Mouse (Mus musculus) hindlimb bud, embryonic 11.5 days (tissue): ENCODE results near the gene Mcee.

Experiments used
- DNase-seq: peaks from one replicate; pipeline ENCODE4 v3.0.0-alpha.2; 2012; ENCODE audit warnings: low read depth, low spot score; ENCODE audit errors: extremely low spot score

The Mcee gene

GRCm38 (mm10) chr7:64392122-64392818, at the start of gene Mcee, which contains the start of gene Mphosph10:
TSS of gene Mcee (plus strand) at chr7:64392607.
TSS of gene Mphosph10 (minus strand) at chr7:64392268.
- peak; percentile 77 for DNase-seq

- no peak for DNase-seq
These were observed 44.6 kb upstream of the Mcee start for GRCm38 (mm10) chr7:64347813-64348212.

DNA sequence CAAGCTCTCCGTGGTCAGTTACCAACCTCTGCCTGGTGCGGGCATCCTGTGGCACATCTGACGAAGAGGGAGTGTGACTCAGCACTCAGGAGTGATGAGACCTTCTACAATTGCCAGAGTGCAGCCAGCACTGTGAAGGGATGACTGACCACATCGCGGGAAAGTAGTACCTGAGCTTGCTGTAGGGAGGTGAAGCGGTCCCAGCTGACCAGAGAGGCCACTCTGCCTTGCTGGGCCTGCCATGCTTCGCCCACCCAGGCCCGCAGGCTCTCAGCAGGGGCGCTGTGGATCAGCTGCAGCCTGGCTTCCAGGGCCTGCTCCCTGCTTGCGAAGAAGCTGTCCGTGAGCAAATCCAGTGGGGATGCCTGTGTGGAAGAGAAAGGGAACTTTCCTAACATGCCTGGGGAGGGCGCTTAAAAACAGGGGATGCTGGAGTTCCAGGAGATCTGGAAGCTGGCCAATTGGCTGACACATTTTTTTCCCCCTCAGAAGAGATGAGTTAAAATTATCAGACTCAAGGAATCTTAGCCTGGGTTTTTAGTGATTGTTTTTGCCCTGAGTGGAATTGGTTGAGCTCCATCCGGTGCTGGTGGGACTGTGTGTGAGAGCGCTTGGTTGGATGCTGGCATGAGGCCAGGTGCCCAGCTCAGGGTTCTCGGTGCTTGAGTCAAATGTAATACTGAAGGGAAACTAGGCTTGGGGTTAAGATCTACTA, 43.1 kb upstream of the Mcee start:
- no peak for DNase-seq

GRCm38 (mm10) chr7:64351087-64351486, 41.3 kb upstream of the Mcee start:
- DNase-seq, result no peak

- no peak for DNase-seq
These were observed 38.2 kb upstream of the Mcee start for GRCm38 (mm10) chr7:64354206-64354605.

GRCm38 (mm10) chr7:64356661-64357060, 35.7 kb upstream of the Mcee start:
- no peak for DNase-seq

DNA sequence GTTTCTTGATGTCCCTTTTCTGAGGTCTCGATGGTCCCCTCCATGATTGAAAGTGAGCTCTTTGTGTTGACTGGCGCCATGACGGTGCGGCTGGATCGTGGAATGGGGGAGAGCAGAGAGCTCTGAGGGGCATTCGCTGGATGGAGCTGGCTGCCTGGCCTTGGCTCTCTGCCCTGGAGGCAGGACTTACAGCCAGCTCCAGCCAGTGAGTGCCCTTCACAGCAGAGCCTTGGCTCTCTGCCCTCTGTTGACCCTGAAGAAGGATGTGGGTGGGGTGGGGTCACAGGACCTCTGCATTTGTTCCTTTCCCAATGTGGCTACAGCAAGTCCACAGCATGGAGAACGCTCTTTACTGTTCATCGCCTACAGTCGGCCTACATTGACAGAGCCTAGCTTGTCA, 35.0 kb upstream of the Mcee start:
- DNase-seq, result no peak

DNA sequence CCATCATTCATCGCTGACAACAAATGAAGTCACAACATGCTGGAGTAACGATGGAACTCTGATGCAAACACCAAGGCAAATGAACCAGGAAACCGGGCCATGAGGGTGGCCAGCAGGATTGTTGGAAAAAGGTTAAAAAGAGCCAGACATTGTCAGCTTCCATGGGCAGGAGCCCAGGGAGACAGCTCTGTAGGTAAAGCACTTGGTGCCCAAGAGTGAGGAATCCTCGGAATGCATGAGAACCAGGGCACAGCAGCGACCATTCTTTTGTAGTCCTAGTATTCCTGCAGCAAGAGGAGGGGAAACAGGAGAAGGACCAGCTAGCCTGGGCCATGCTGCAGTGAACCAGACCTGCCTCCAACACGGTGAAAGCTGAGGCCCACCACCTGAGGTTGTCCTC, 33.7 kb upstream of the Mcee start:
- no peak for DNase-seq

- no peak for DNase-seq
These were observed 32.3 kb upstream of the Mcee start for GRCm38 (mm10) chr7:64359943-64360585.

GRCm38 (mm10) chr7:64360586-64360945, 31.8 kb upstream of the Mcee start:
- no peak for DNase-seq

DNA sequence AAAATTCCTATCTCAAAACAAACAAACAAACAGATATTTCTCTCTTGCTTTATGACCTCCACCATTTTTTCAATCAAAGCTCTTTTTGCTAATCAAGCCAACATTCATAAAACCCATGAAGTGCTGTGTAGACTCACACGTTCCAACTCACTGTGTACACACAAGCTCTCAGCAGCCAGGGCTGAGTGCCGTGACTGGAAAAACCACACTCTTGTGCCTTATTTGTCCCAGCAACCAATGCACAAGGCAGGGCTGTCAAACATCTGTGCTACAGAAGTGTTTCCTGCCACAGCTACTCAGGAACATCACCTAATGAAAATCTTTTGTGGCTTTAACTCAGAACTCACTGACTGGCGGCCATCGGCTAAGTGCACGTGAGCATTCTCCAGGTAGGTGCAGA, 26.5 kb upstream of the Mcee start:
- no peak for DNase-seq

GRCm38 (mm10) chr7:64369841-64370240, 22.6 kb upstream of the Mcee start:
- DNase-seq, result no peak

DNA sequence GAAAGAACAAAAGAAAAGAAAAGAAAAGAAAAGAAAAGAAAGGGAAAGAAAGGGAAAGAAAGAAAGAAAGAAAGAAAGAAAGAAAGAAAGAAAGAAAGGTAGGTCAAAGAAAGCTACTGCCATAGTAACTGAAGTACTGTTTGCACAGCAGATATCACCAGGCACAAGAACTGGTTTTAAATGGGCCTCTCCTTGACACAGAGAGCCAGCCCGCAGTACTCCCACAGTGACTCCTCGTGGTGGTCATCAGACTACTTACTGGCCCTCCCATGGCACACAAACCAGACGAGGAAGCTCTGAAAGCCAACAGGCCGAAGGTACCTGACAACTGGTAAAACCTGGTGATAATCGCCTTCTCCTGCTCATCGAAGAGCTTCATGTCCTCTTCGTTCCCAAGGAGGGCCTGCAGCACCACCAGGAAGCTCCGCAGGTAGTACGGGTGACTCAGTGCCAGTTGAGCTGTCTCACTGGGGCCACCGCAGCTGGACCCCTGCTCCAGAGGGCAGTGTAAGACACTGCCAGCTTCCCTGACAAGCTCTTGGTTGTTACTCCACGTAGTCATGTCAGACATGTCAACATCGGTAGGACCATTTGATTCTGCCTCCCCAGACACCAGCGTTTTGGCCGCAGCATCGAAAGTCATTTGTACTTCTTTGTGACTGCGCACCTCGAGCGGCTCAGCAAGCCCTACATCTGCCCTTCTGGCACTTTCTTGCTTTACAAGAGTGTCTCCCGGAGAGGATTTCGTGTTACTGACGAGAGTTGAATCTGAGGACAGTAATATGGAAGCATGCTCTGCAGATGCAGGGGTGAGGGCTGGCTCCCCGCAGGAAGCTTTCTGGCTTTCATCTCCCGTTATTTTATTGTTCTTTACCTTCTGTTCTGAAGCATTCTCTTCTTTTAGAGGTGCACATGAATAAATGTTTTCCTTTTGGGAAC, 20.2 kb upstream of the Mcee start:
- no peak for DNase-seq

DNA sequence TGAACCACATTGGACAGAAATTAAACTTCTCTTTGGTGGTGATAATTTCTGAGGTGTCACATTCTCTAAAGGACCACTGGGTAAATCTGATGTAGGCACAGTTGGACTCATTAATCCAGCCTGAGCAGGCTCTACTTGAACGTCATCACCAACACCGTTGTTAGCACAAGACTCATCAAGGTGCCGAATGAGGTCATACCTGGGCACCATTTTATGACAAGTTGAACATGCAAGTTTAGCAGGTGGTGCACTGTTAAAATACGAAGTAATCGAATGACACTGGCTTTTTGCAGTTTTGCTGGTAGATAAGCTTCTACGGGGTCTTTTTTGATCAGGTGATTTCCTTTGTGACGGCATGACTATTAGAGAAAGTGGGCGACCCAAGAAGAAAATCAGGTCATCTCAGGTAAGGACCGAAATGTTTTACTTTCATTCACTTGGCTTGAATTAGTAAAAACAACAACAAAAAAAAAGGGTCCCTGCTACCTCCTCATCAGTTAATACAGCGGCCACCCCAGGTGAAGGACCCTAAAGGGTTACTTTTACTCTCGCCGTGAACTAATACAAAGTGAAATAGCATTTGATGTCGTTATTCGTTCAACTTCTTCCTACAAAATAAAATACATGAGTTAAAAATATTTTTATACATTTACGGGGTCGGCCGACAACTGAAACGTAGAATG, 19.1 kb upstream of the Mcee start:
- no peak for DNase-seq

- peak; percentile 74 for DNase-seq
These were observed 18.4 kb upstream of the Mcee start, which contains the start of gene Fan1 for GRCm38 (mm10) chr7:64373830-64374562. TSS of gene Fan1 (minus strand) at chr7:64374095.

- DNase-seq, result no peak
These were observed 928 bp upstream of the Mcee start for GRCm38 (mm10) chr7:64391479-64391878.

DNA sequence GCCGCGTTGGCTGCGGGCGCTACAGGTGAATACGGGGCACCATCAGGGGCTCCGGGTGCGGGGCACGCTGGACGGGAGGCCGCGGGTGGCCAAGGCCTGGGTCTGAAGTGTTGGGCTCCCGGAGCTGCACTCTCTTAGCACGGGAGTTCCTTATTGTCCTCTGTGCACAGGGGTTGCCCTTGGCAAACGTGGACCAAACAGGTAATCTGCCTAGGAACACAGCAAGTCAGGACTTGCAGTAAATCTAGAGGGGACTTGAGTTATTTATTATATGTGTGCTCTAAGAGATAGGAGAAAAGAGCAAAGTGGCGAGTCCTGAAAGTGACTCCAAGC, 378 bp downstream of the Mcee start:
- DNase-seq, result peak; percentile 33

GRCm38 (mm10) chr7:64400725-64401124, 8.3 kb downstream of the Mcee start:
- no peak for DNase-seq

DNA sequence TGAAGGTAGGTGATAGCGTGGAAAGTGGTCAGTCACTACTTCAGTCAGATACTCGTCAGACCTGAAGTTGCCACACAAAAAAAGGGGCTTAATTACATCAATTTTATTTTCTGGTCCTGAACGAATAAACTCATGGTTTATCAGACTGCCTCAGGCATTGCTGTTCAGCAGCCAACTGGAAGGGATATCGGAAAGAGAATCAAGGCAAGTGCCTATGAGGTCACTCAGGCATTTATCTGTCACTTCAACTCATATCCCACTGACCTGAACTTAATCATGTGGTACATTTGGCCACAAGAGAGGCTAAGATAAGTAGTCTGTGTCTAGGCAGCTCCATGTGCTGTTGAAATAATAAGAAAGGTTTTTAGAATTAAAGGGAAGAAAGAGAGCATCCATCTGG, 10.0 kb downstream of the Mcee start:
- no peak for DNase-seq

GRCm38 (mm10) chr7:64403989-64404388, 11.6 kb downstream of the Mcee start:
- no peak for DNase-seq
